Mouse (Mus musculus): Measurements from ENCODE around the gene Dip2b.

- TF ChIP-seq POLR2A (IDR thresholded peaks at IDR 0.05; ENCODE audit: insufficient read depth, low read depth, low read length) (no peak), CTCF (IDR thresholded peaks at IDR 0.05) (no peak), EP300 (IDR thresholded peaks at IDR 0.05; ENCODE audit: insufficient read depth, low read depth, low read length) (no peak)
These were observed 12.5 kb downstream of the Dip2b start for GRCm38 (mm10) chr15:100050940-100051339.
